8 mouse cellular contexts compared by ENCODE assay signal in the genomic region with DNA sequence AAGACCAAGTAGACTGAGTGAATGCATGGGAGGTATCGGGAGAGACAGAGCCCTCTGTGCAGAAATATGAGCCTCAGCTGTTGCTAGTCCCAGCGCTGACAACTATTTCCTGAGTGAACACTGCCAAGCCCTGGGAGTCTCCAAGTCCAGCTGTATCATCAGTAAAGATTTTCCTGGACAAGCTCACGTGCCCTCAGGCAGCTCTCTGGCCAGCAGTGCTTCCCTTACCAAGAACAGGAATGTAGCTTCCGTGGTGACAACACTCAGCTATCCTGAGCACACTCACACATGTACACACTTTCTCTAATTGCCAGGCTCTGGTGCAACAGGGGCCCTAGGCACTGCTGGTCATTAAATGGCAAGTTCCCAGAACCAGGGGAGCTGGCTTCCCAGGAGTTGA. TPM values are rescaled to one million over a fixed set of nuclear protein-coding genes. Genes with fewer than 3 reads are reported as not detected.
DNase-seq lines count a peak whose midpoint lies in the region; ATAC-seq and TF ChIP-seq lines count a peak whose summit lies in the region.

No protein-coding gene starts in this region.

- no peak overlapping the region for H3K4me2 ChIP-seq in forebrain, embryonic 14.5 days (ENCODE audit: low read length)
- H3K4me2 ChIP-seq in forebrain, embryonic 12.5 days: no peak overlapping the region
- no peak overlapping the region for H3K4me2 ChIP-seq in heart, postnatal 0 days (ENCODE audit: low read depth, low read length)
- no peak overlapping the region for H3K4me2 ChIP-seq in limb, embryonic 13.5 days (replicated peaks)

- H3K9me3 ChIP-seq in forebrain, embryonic 14.5 days (replicated peaks; ENCODE audit: control insufficient read depth, low read length): no peaks in the 10 kb centered on the region
- H3K9me3 ChIP-seq in forebrain, embryonic 12.5 days: no peaks in the 10 kb centered on the region
- H3K9me3 ChIP-seq in heart, postnatal 0 days (replicated peaks; ENCODE audit: control insufficient read depth, low read length): no peaks in the 10 kb centered on the region
- no peaks in the 10 kb centered on the region for H3K9me3 ChIP-seq in limb, embryonic 13.5 days

- no peaks in the 10 kb centered on the region for H3K36me3 ChIP-seq in forebrain, embryonic 14.5 days (ENCODE audit: control insufficient read depth, insufficient read depth, low read length)
- no peaks in the 10 kb centered on the region for H3K36me3 ChIP-seq in forebrain, embryonic 12.5 days (replicated peaks)
- H3K36me3 ChIP-seq in heart, postnatal 0 days (replicated peaks; ENCODE audit: control insufficient read depth, insufficient read depth, low read length): no peaks in the 10 kb centered on the region
- H3K36me3 ChIP-seq in limb, embryonic 13.5 days: no peaks in the 10 kb centered on the region

- no peak for ATAC-seq in forebrain, embryonic 14.5 days
- ATAC-seq in forebrain, embryonic 12.5 days (ENCODE audit: low FRiP score): no peak
- ATAC-seq in heart, postnatal 0 days (ENCODE audit: insufficient read depth, low read depth): peak; percentile 59; the same call in 1 of the 2 replicates
- peak; percentile 67 for ATAC-seq in limb, embryonic 13.5 days (ENCODE audit: low FRiP score, low read depth)

- TF ChIP-seq CTCF in heart, postnatal 0 days (IDR thresholded peaks at IDR 0.05; ENCODE audit: low read depth): no peak

- TF ChIP-seq EP300 in heart, postnatal 0 days (IDR thresholded peaks at IDR 0.05; ENCODE audit: low read depth): no peak

- WGBS in forebrain, embryonic 14.5 days: 73% methylated on average over 4 of the region's 4 CpGs
- 68% methylated on average over 4 of the region's 4 CpGs for WGBS in forebrain, embryonic 12.5 days
- WGBS in heart, postnatal 0 days: 25% methylated on average over 4 of the region's 4 CpGs
- WGBS in limb, embryonic 13.5 days: 17% methylated on average over 4 of the region's 4 CpGs

- peak; percentile 20 for DNase-seq in forebrain, embryonic 14.5 days (ENCODE audit: low spot score)
- peak; percentile 22 for DNase-seq in embryo, embryonic 9.5 days (ENCODE audit: extremely low spot score)
- DNase-seq in heart, postnatal 0 days (ENCODE audit: low spot score): peak; percentile 53
- DNase-seq in right cerebral cortex, postnatal 36 days (ENCODE audit: low spot score in 2 of 2): no peak
- DNase-seq in adrenal gland, postnatal 25 days: no peak
- no peak for DNase-seq in right cerebral cortex, adult 18-20 months

- H3K27ac ChIP-seq in forebrain, embryonic 14.5 days (ENCODE audit: low read depth, low read length): no peak overlapping the region
- H3K27ac ChIP-seq in forebrain, embryonic 12.5 days: no peak overlapping the region
- H3K27ac ChIP-seq in heart, postnatal 0 days (ENCODE audit: low read depth): no peak overlapping the region
- H3K27ac ChIP-seq in limb, embryonic 13.5 days: no peak overlapping the region

- no peak overlapping the region for H3K9ac ChIP-seq in forebrain, embryonic 14.5 days (ENCODE audit: low read length)
- H3K9ac ChIP-seq in forebrain, embryonic 12.5 days: no peak overlapping the region
- H3K9ac ChIP-seq in heart, postnatal 0 days (replicated peaks; ENCODE audit: low read depth, low read length): no peak overlapping the region
- no peak overlapping the region for H3K9ac ChIP-seq in limb, embryonic 13.5 days

- peaks cover 6% of the 10 kb centered on the region for H3K4me1 ChIP-seq in forebrain, embryonic 14.5 days (ENCODE audit: control insufficient read depth, insufficient read depth, low read length)
- peaks cover 21% of the 10 kb centered on the region for H3K4me1 ChIP-seq in forebrain, embryonic 12.5 days
- 0 out of 2 replicates have a peak, but pooled peaks cover 2% of the 10 kb centered on the region for H3K4me1 ChIP-seq in heart, postnatal 0 days (ENCODE audit: control insufficient read depth, insufficient read depth)
- H3K4me1 ChIP-seq in limb, embryonic 13.5 days: peaks cover 20% of the 10 kb centered on the region

- H3K4me3 ChIP-seq in forebrain, embryonic 14.5 days (ENCODE audit: low read depth, low read length): no peak overlapping the region
- H3K4me3 ChIP-seq in forebrain, embryonic 12.5 days (replicated peaks): no peak overlapping the region
- no peak overlapping the region for H3K4me3 ChIP-seq in heart, postnatal 0 days (ENCODE audit: low read depth, low read length)
- no peak overlapping the region for H3K4me3 ChIP-seq in limb, embryonic 13.5 days

- H3K27me3 ChIP-seq in forebrain, embryonic 14.5 days (replicated peaks; ENCODE audit: control insufficient read depth, insufficient read depth, low read length): no peaks in the 10 kb centered on the region
- peaks cover 18% of the 10 kb centered on the region; the same call in 1 of the 2 replicates for H3K27me3 ChIP-seq in forebrain, embryonic 12.5 days
- peaks cover 10% of the 10 kb centered on the region; the same call in 1 of the 2 replicates for H3K27me3 ChIP-seq in heart, postnatal 0 days (ENCODE audit: control insufficient read depth, insufficient read depth, low read length)
- H3K27me3 ChIP-seq in limb, embryonic 13.5 days: 0 out of 2 replicates have a peak, but pooled peaks cover 10% of the 10 kb centered on the region

RNA-seq across cellular contexts. Expression of a gene that starts 57.1 kb away (rescaled TPM):
- 0.42 and 0.48 TPM in 2 replicates for polyA plus RNA-seq in forebrain, embryonic 14.5 days (2014; fragmentation: Nextera tagmentation; extraction: Ambion mirVana)
- polyA plus RNA-seq in forebrain, embryonic 12.5 days (2016; fragmentation: Nextera tagmentation; extraction: Ambion mirVana): not detected in 2 replicates
- total RNA-seq in heart, postnatal 0 days (2014; rRNA removed; ENCODE audit: low replicate concordance): 0.58 TPM in 1 of 2 replicates, not detected in the other
- 0.07 and 0.08 TPM in 2 replicates for polyA plus RNA-seq in heart, postnatal 0 days (2015; fragmentation: Nextera tagmentation; extraction: Ambion mirVana)
- polyA plus RNA-seq in limb, embryonic 13.5 days (2015; fragmentation: Nextera tagmentation; extraction: Ambion mirVana): 0.11 TPM in 1 of 2 replicates, not detected in the other
- 0.36 TPM in 1 of 2 replicates, not detected in the other for total RNA-seq in adrenal gland, postnatal 25 days (2021)

Comparison
In these comparisons a context has a peak if more than half of its experiments do, and no peak if none do; other contexts are left out.
1. ATAC-seq: peak in heart, postnatal 0 days (single experiment) and limb, embryonic 13.5 days (single experiment); none in forebrain, embryonic 14.5 days (single experiment) and forebrain, embryonic 12.5 days (single experiment).
2. DNase-seq: peak in forebrain, embryonic 14.5 days (single experiment), embryo, embryonic 9.5 days (single experiment) and heart, postnatal 0 days (single experiment); none in right cerebral cortex, postnatal 36 days (0 of 2), adrenal gland, postnatal 25 days (single experiment) and right cerebral cortex, adult 18-20 months (single experiment).